10 mouse cellular contexts compared by ENCODE assay signal in genomic region chr5:128515343-128515742, GRCm38 (mm10).
DNase-seq lines count a peak whose midpoint lies in the region; ATAC-seq and TF ChIP-seq lines count a peak whose summit lies in the region.
"Had no signal": no experiment of that assay in that cellular context is flagged by ENCODE, and none has a peak within 500 bp of the region (broad histone marks: within the 10 kb centered on the region; RNA-seq: fewer than 3 reads in every experiment).

No protein-coding gene starts in this region.

- H3K27me3 ChIP-seq in liver, embryonic 14.5 days (ENCODE audit: control insufficient read depth, insufficient read depth, low read length) = no peaks in the 10 kb centered on the region
- H3K27me3 ChIP-seq: limb, embryonic 15.5 days had no signal

- DNase-seq in heart, postnatal 4 days = peak; percentile 11
- DNase-seq in heart, adult 8-10 months (ENCODE audit: low spot score) = no peak
- DNase-seq in B cell, adult 2 months = peak; percentile 1 to 2
- peak; percentile 22 for DNase-seq in adipocyte (ENCODE audit: low spot score)
- no peak for DNase-seq in liver, embryonic 14.5 days (ENCODE audit: low read depth in 3 of 3, low spot score in 3 of 3)
- DNase-seq in right cerebral cortex, postnatal 10 days (ENCODE audit: low spot score in 2 of 2) = no peak
- no peak for DNase-seq in urinary bladder, postnatal 36 days (ENCODE audit: low spot score in 2 of 2)
- no peak for DNase-seq in cerebellum, adult 8-10 months

- H3K9me3 ChIP-seq in liver, embryonic 14.5 days (ENCODE audit: control insufficient read depth, low read length) = no peaks in the 10 kb centered on the region
- H3K9me3 ChIP-seq: limb, embryonic 15.5 days; stomach, embryonic 15.5 days had no signal

- H3K36me3 ChIP-seq in liver, embryonic 14.5 days (replicated peaks; ENCODE audit: control insufficient read depth, insufficient read depth, low read depth) = no peaks in the 10 kb centered on the region
- H3K36me3 ChIP-seq: limb, embryonic 15.5 days; stomach, embryonic 15.5 days had no signal

- no peak for TF ChIP-seq EP300 in liver, embryonic 14.5 days (IDR thresholded peaks at IDR 0.05; ENCODE audit: low read depth)

- peak; percentile 83 for TF ChIP-seq CTCF in liver, embryonic 14.5 days (IDR thresholded peaks at IDR 0.05; ENCODE audit: low read depth)

- ATAC-seq in liver, embryonic 14.5 days (ENCODE audit: insufficient read depth) = no peak

- no peak overlapping the region for H3K9ac ChIP-seq in liver, embryonic 14.5 days (replicated peaks)
- H3K9ac ChIP-seq: limb, embryonic 15.5 days; stomach, embryonic 15.5 days had no signal

- H3K4me1 ChIP-seq in liver, embryonic 14.5 days (replicated peaks; ENCODE audit: control insufficient read depth in 2 of 2, insufficient read depth in 2 of 2, low read length in 1 of 2) = no peaks in the 10 kb centered on the region
- H3K4me1 ChIP-seq: stomach, embryonic 15.5 days had no signal

- H3K4me3 ChIP-seq in liver, embryonic 14.5 days (ENCODE audit: insufficient read depth in 1 of 2, low read depth in 2 of 2, low read length in 2 of 2) = no peak overlapping the region
- H3K4me3 ChIP-seq: limb, embryonic 15.5 days; stomach, embryonic 15.5 days had no signal

- H3K27ac ChIP-seq in liver, embryonic 14.5 days = no peak overlapping the region
- H3K27ac ChIP-seq: limb, embryonic 15.5 days; stomach, embryonic 15.5 days had no signal

- H3K4me2 ChIP-seq in liver, embryonic 14.5 days (ENCODE audit: low read depth) = no peak overlapping the region
- H3K4me2 ChIP-seq: limb, embryonic 15.5 days; stomach, embryonic 15.5 days had no signal

- 2% methylated on average over 2 of the region's 2 CpGs for WGBS in liver, embryonic 14.5 days (ENCODE audit: insufficient replicate concordance)

Comparison
In these comparisons a context has a peak if more than half of its experiments do, and no peak if none do; other contexts are left out.
1. DNase-seq: peak in heart, postnatal 4 days (single experiment), B cell, adult 2 months (2 of 2) and adipocyte (single experiment); none in heart, adult 8-10 months (single experiment), liver, embryonic 14.5 days (0 of 3), right cerebral cortex, postnatal 10 days (0 of 2), urinary bladder, postnatal 36 days (0 of 2) and cerebellum, adult 8-10 months (single experiment).